Mouse (Mus musculus): ENCODE measurements around the gene Pla2g4c.

Gene Pla2g4c

DNA sequence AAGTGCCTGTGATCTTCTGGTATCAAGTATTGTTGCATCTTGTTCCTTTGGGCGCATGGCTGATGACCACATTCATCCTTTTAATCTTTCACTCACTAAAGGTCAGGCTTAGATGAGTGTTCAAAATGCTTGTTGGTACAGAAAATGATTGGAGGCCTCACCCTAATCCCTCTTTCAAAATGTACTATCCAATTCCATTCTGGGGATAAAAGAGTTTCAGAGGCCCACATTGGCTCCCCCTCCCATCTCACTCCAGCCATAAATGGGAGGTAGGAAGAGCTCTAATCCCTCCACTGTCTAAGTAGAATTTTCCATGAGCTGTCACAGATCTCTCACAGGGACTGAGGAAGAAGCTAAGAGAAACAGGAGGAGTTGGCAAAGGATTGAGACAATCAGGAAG, 73.4 kb downstream of the Pla2g4c start, which contains the start of gene Cabp5:
Gene Cabp5, plus strand, starts transcription at position 301 of the 400 bp plus-strand sequence.
- DNase-seq: no peak
